Mouse (Mus musculus) MEL (cell line): ENCODE measurements around the gene Col6a3.

Experiments used
- CTCF ChIP-seq, 3 experiments: IDR thresholded peaks in 2 of 3; conservative IDR thresholded peaks in 1 of 3; 2 replicates each; pipeline ENCODE4 v1.5.1; 2011 to 2012; ENCODE audit warnings: low read length in 3 of 3, low read depth in 2 of 3, mild to moderate bottlenecking in 2 of 3, improper control_type of control experiment in 1 of 3, inconsistent platforms in 1 of 3, mixed read lengths in 1 of 3, moderate library complexity in 1 of 3; ENCODE audit not compliant: control insufficient read depth in 1 of 3, insufficient read depth in 1 of 3, poor library complexity in 1 of 3, severe bottlenecking in 1 of 3
- E2F4 ChIP-seq: IDR thresholded peaks from 2 replicates; pipeline ENCODE4 v1.6.1; 2011; ENCODE audit warnings: low read depth, low read length, improper control_type of control experiment, borderline replicate concordance
- GABPA ChIP-seq: IDR thresholded peaks from 2 replicates; pipeline ENCODE4 v1.6.1; 2012; ENCODE audit warnings: low read depth, mild to moderate bottlenecking, inconsistent platforms, low read length, improper control_type of control experiment, moderate library complexity
- HCFC1 ChIP-seq: IDR thresholded peaks from 2 replicates; pipeline ENCODE4 v1.6.1; 2012; ENCODE audit warnings: low read depth, mild to moderate bottlenecking, inconsistent platforms, low read length, improper control_type of control experiment, moderate library complexity
- JUND ChIP-seq: IDR thresholded peaks from 2 replicates; pipeline ENCODE4 v1.6.1; 2011; ENCODE audit warnings: low read depth, mild to moderate bottlenecking, improper control_type of control experiment, low read length
- MAX ChIP-seq: IDR thresholded peaks from 2 replicates; pipeline ENCODE4 v1.6.1; 2011; ENCODE audit warnings: low read length, improper control_type of control experiment
- MXI1 ChIP-seq: IDR thresholded peaks from 2 replicates; pipeline ENCODE4 v1.6.1; 2011; ENCODE audit warnings: mild to moderate bottlenecking, low read depth, low read length, improper control_type of control experiment
- MYC ChIP-seq: IDR thresholded peaks from 2 replicates; pipeline ENCODE4 v1.6.1; 2011; ENCODE audit warnings: low read depth, mild to moderate bottlenecking, low read length, improper control_type of control experiment, moderate library complexity
- POLR2A ChIP-seq, 2 experiments: IDR thresholded peaks; 2 replicates each; pipeline ENCODE4 v1.6.1; 2011 to 2012; ENCODE audit warnings: low read length in 2 of 2, mild to moderate bottlenecking in 2 of 2, control low read depth in 1 of 2, improper control_type of control experiment in 1 of 2, low read depth in 1 of 2, moderate library complexity in 1 of 2; ENCODE audit not compliant: control insufficient read depth in 1 of 2, insufficient read depth in 1 of 2, poor library complexity in 1 of 2
- POLR2AphosphoS2 ChIP-seq: IDR thresholded peaks from 2 replicates; pipeline ENCODE4 v1.6.1; 2011; ENCODE audit warnings: low read length, improper control_type of control experiment
- POLR2AphosphoS5 ChIP-seq: IDR thresholded peaks from 2 replicates; pipeline ENCODE4 v1.6.1; 2012; ENCODE audit warnings: low read depth, borderline replicate concordance, mild to moderate bottlenecking, inconsistent platforms, low read length, moderate library complexity, mixed read lengths

- no peak for TF ChIP-seq POLR2A (IDR thresholded peaks at IDR 0.05; ENCODE audit: control insufficient read depth in 1 of 2, insufficient read depth in 1 of 2, low read depth in 1 of 2, low read length in 2 of 2, poor library complexity in 1 of 2)
- TF ChIP-seq GABPA, result no peak
- no peak for TF ChIP-seq E2F4
- TF ChIP-seq CTCF (IDR thresholded peaks at IDR 0.05 in 2 of 3, conservative IDR thresholded peaks at IDR 0.05 in 1 of 3; ENCODE audit: control insufficient read depth in 1 of 3, insufficient read depth in 1 of 3, low read depth in 2 of 3, low read length in 3 of 3, poor library complexity in 1 of 3, severe bottlenecking in 1 of 3), result no peak
- no peak for TF ChIP-seq JUND
- no peak for TF ChIP-seq POLR2AphosphoS5
- TF ChIP-seq POLR2AphosphoS2, result no peak
- no peak for TF ChIP-seq MYC
- TF ChIP-seq MXI1, result no peak
- no peak for TF ChIP-seq MAX
- TF ChIP-seq HCFC1, result no peak
These were observed 101.1 kb downstream of the Col6a3 start for GRCm38 (mm10) chr1:90742641-90743040.
